Mouse (Mus musculus): ENCODE data around the gene Mtx1. TPM values are rescaled to one million over a fixed set of nuclear protein-coding genes. Genes with fewer than 3 reads are reported as not detected.
A peak's percentile ranks its signal among the peaks of the same experiment; 100 is the strongest.

Mtx1 gene
- polyA plus RNA-seq, 1 experiment from 2014 or later = 159 TPM

GRCm38 (mm10) chr3:89159616-89160344 is 67.1 kb downstream of the Mtx1 start, which contains the start of gene Hcn3:
Gene Hcn3, minus strand, starts transcription at chr3:89160196.
- no peaks in the 10 kb centered on the region for H3K36me3 ChIP-seq
- WGBS = under 1% methylated on average over 58 of the region's 66 CpGs
- H3K27ac ChIP-seq (replicated peaks) = peak within 1 kb of the TSS; percentile 72
- peaks cover 39% of the 10 kb centered on the region for H3K4me1 ChIP-seq
- ATAC-seq (ENCODE audit: low FRiP score) = peak; percentile 83
- H3K9me3 ChIP-seq (replicated peaks) = no peaks in the 10 kb centered on the region
- peak within 1 kb of the TSS; percentile 88 for H3K4me2 ChIP-seq
- H3K9ac ChIP-seq (replicated peaks) = peak within 1 kb of the TSS; percentile 78
- peak within 1 kb of the TSS; percentile 84 for H3K4me3 ChIP-seq (replicated peaks)
- H3K27me3 ChIP-seq (replicated peaks) = no peaks in the 10 kb centered on the region

- Histone ChIP-seq H3K27me3 (replicated peaks) (no peaks in the 10 kb centered on the region), H3K4me3 (replicated peaks) (peak overlapping the region; percentile 84), H3K4me2 (peak overlapping the region; percentile 88), H3K36me3 (no peaks in the 10 kb centered on the region), H3K27ac (replicated peaks) (peak overlapping the region; percentile 72), H3K9me3 (replicated peaks) (no peaks in the 10 kb centered on the region), H3K9ac (replicated peaks) (peak overlapping the region; percentile 78), H3K4me1 (peaks cover 38% of the 10 kb centered on the region)
- under 1% methylated on average over 13 of the region's 13 CpGs for WGBS
- peak; percentile 51; the same call in 1 of the 2 replicates for ATAC-seq (ENCODE audit: low FRiP score)
Observed at GRCm38 (mm10) chr3:89159211-89159610, 67.7 kb downstream of the Mtx1 start.

MicroRNAs encoded within 50 kb of the gene (microRNA counts, 519-probe panel; counts per million panel counts)
- microRNA mmu-miR-92b = 2,374 counts per million, percentile 54 among the panel's probes with 10 or more counts

Small RNA genes lying within 50 kb of the gene (microRNA-seq; reads per million reads assigned to microRNA genes)
- gene Mir92b = 2,052 reads per million, percentile 85 among the genes with 10 or more reads in this experiment

Other genes with a start within 250 kb of the Mtx1 start
- gene Rusc1, start 133.8 kb downstream of the Mtx1 start, polyA plus RNA-seq (2015; fragmentation: Nextera tagmentation; extraction: Ambion mirVana) = 93.2 and 114 TPM in 2 replicates
- not detected in 2 replicates for gene Gm43738, start 126.0 kb downstream of the Mtx1 start, polyA plus RNA-seq (2015; fragmentation: Nextera tagmentation; extraction: Ambion mirVana)
- 437 and 499 TPM in 2 replicates for gene Fdps, start 125.1 kb downstream of the Mtx1 start, polyA plus RNA-seq (2015; fragmentation: Nextera tagmentation; extraction: Ambion mirVana)
- 0.06 and 1.4 TPM in 2 replicates for gene Pklr, start 90.9 kb downstream of the Mtx1 start, polyA plus RNA-seq (2015; fragmentation: Nextera tagmentation; extraction: Ambion mirVana)
- 44.8 and 59.3 TPM in 2 replicates for gene Hcn3, start 66.9 kb downstream of the Mtx1 start, polyA plus RNA-seq (2015; fragmentation: Nextera tagmentation; extraction: Ambion mirVana)
- gene Clk2, start 62.3 kb downstream of the Mtx1 start, polyA plus RNA-seq (2015; fragmentation: Nextera tagmentation; extraction: Ambion mirVana) = 20.2 and 22.5 TPM in 2 replicates
- 163 and 168 TPM in 2 replicates for gene Scamp3, start 49.6 kb downstream of the Mtx1 start, polyA plus RNA-seq (2015; fragmentation: Nextera tagmentation; extraction: Ambion mirVana)
- gene Fam189b, start 43.9 kb downstream of the Mtx1 start, polyA plus RNA-seq (2015; fragmentation: Nextera tagmentation; extraction: Ambion mirVana) = 41.4 and 47.2 TPM in 2 replicates
- gene Gba, start 24.2 kb downstream of the Mtx1 start, polyA plus RNA-seq (2015; fragmentation: Nextera tagmentation; extraction: Ambion mirVana) = 45.5 and 47.9 TPM in 2 replicates
- 38.6 and 48.2 TPM in 2 replicates for gene Thbs3, start 11.9 kb downstream of the Mtx1 start, polyA plus RNA-seq (2015; fragmentation: Nextera tagmentation; extraction: Ambion mirVana)
- gene Muc1, start 2.0 kb upstream of the Mtx1 start, polyA plus RNA-seq (2015; fragmentation: Nextera tagmentation; extraction: Ambion mirVana) = 0.56 and 0.79 TPM in 2 replicates
- 221 and 222 TPM in 2 replicates for gene Krtcap2, start 18.9 kb upstream of the Mtx1 start, polyA plus RNA-seq (2015; fragmentation: Nextera tagmentation; extraction: Ambion mirVana)
- gene Trim46, start 19.2 kb upstream of the Mtx1 start, polyA plus RNA-seq (2015; fragmentation: Nextera tagmentation; extraction: Ambion mirVana) = 63.0 and 76.6 TPM in 2 replicates
- gene Dpm3, start 32.3 kb upstream of the Mtx1 start, polyA plus RNA-seq (2015; fragmentation: Nextera tagmentation; extraction: Ambion mirVana) = 85.0 and 95.8 TPM in 2 replicates
- gene Slc50a1, start 43.5 kb upstream of the Mtx1 start, polyA plus RNA-seq (2015; fragmentation: Nextera tagmentation; extraction: Ambion mirVana) = 40.9 and 49.3 TPM in 2 replicates
- gene Efna1, start 54.1 kb upstream of the Mtx1 start, polyA plus RNA-seq (2015; fragmentation: Nextera tagmentation; extraction: Ambion mirVana) = 9.7 and 16.5 TPM in 2 replicates
- gene Efna3, start 95.9 kb upstream of the Mtx1 start, polyA plus RNA-seq (2015; fragmentation: Nextera tagmentation; extraction: Ambion mirVana) = 95.8 and 107 TPM in 2 replicates
- 3.0 and 5.9 TPM in 2 replicates for gene Efna4, start 110.9 kb upstream of the Mtx1 start, polyA plus RNA-seq (2015; fragmentation: Nextera tagmentation; extraction: Ambion mirVana)
- gene Adam15, start 122.9 kb upstream of the Mtx1 start, polyA plus RNA-seq (2015; fragmentation: Nextera tagmentation; extraction: Ambion mirVana) = 69.9 and 71.9 TPM in 2 replicates
- 0.18 and 0.26 TPM in 2 replicates for gene Dcst2, start 134.9 kb upstream of the Mtx1 start, polyA plus RNA-seq (2015; fragmentation: Nextera tagmentation; extraction: Ambion mirVana)
- gene Dcst1, start 138.2 kb upstream of the Mtx1 start, polyA plus RNA-seq (2015; fragmentation: Nextera tagmentation; extraction: Ambion mirVana) = 0.86 and 1.2 TPM in 2 replicates
- 0.73 and 1.5 TPM in 2 replicates for gene Zbtb7b, start 167.7 kb upstream of the Mtx1 start, polyA plus RNA-seq (2015; fragmentation: Nextera tagmentation; extraction: Ambion mirVana)
- 0.18 and 2.1 TPM in 2 replicates for gene Lenep, start 175.7 kb upstream of the Mtx1 start, polyA plus RNA-seq (2015; fragmentation: Nextera tagmentation; extraction: Ambion mirVana)
- 32.7 and 33.1 TPM in 2 replicates for gene Flad1, start 184.8 kb upstream of the Mtx1 start, polyA plus RNA-seq (2015; fragmentation: Nextera tagmentation; extraction: Ambion mirVana)
- 79.3 and 153 TPM in 2 replicates for gene Cks1b, start 191.3 kb upstream of the Mtx1 start, polyA plus RNA-seq (2015; fragmentation: Nextera tagmentation; extraction: Ambion mirVana)
- gene Shc1, start 191.4 kb upstream of the Mtx1 start, polyA plus RNA-seq (2015; fragmentation: Nextera tagmentation; extraction: Ambion mirVana) = 22.0 and 35.3 TPM in 2 replicates
- gene Pygo2, start 203.1 kb upstream of the Mtx1 start, polyA plus RNA-seq (2015; fragmentation: Nextera tagmentation; extraction: Ambion mirVana) = 38.8 and 41.1 TPM in 2 replicates
- 16.1 and 23.2 TPM in 2 replicates for gene Pbxip1, start 209.6 kb upstream of the Mtx1 start, polyA plus RNA-seq (2015; fragmentation: Nextera tagmentation; extraction: Ambion mirVana)
- gene Pmvk, start 227.5 kb upstream of the Mtx1 start, polyA plus RNA-seq (2015; fragmentation: Nextera tagmentation; extraction: Ambion mirVana) = 123 and 142 TPM in 2 replicates

Measured in neural tube, embryonic 15.5 days (tissue).